Mouse (Mus musculus): ENCODE results near the gene Ano4. TPM values are rescaled to one million over a fixed set of nuclear protein-coding genes. Genes with fewer than 3 reads are reported as not detected.
A peak's percentile ranks its signal among the peaks of the same experiment; 100 is the strongest.

Gene Ano4
- 0.61 and 0.84 TPM in 2 replicates for polyA plus RNA-seq (2016; fragmentation: Nextera tagmentation; extraction: Ambion mirVana)

GRCm38 (mm10) chr10:89344491-89345195 lies at the start of gene Ano4:
TSS of gene Ano4 (minus strand) at chr10:89344762.
- peak; percentile 85 for ATAC-seq (ENCODE audit: insufficient number of reproducible peaks, insufficient read depth, low FRiP score, low TSS enrichment, low read depth)
- Histone ChIP-seq H3K9ac (replicated peaks) (peak within 1 kb of the TSS; percentile 60), H3K27me3 (peaks cover 48% of the 10 kb centered on the region), H3K4me2 (peak within 1 kb of the TSS; percentile 95), H3K27ac (no peak within 1 kb of the TSS), H3K36me3 (no peaks in the 10 kb centered on the region), H3K4me3 (replicated peaks) (peak within 1 kb of the TSS; percentile 56), H3K4me1 (replicated peaks) (no peaks in the 10 kb centered on the region), H3K9me3 (no peaks in the 10 kb centered on the region)
- under 1% methylated on average over 57 of the region's 70 CpGs for WGBS

- Histone ChIP-seq H3K9me3 (no peaks in the 10 kb centered on the region), H3K27ac (no peak overlapping the region), H3K4me2 (no peak overlapping the region), H3K36me3 (no peaks in the 10 kb centered on the region), H3K4me1 (replicated peaks) (peaks cover 4% of the 10 kb centered on the region), H3K9ac (replicated peaks) (no peak overlapping the region), H3K4me3 (replicated peaks) (no peak overlapping the region), H3K27me3 (no peaks in the 10 kb centered on the region)
- ATAC-seq (ENCODE audit: insufficient number of reproducible peaks, insufficient read depth, low FRiP score, low TSS enrichment, low read depth): no peak
- 37% methylated on average over 4 of the region's 4 CpGs for WGBS
Observed at GRCm38 (mm10) chr10:89392687-89393086, 48.1 kb upstream of the Ano4 start.

GRCm38 (mm10) chr10:89391571-89392163 lies 47.1 kb upstream of the Ano4 start:
- H3K9me3 ChIP-seq: no peaks in the 10 kb centered on the region
- no peaks in the 10 kb centered on the region for H3K27me3 ChIP-seq
- H3K4me1 ChIP-seq (replicated peaks): peaks cover 4% of the 10 kb centered on the region
- WGBS: 69% methylated on average over 4 of the region's 4 CpGs
- H3K36me3 ChIP-seq: no peaks in the 10 kb centered on the region
- no peak for ATAC-seq (ENCODE audit: insufficient number of reproducible peaks, insufficient read depth, low FRiP score, low TSS enrichment, low read depth)
- no peak overlapping the region for H3K9ac ChIP-seq (replicated peaks)
- no peak overlapping the region for H3K27ac ChIP-seq
- no peak overlapping the region for H3K4me3 ChIP-seq (replicated peaks)
- no peak overlapping the region for H3K4me2 ChIP-seq

GRCm38 (mm10) chr10:89386461-89386860 lies 41.9 kb upstream of the Ano4 start:
- Histone ChIP-seq H3K4me3 (replicated peaks) (no peak overlapping the region), H3K4me1 (replicated peaks) (no peaks in the 10 kb centered on the region), H3K27me3 (no peaks in the 10 kb centered on the region), H3K36me3 (no peaks in the 10 kb centered on the region), H3K4me2 (no peak overlapping the region), H3K9ac (replicated peaks) (no peak overlapping the region), H3K27ac (no peak overlapping the region), H3K9me3 (no peaks in the 10 kb centered on the region)
- 83% methylated on average over 3 of the region's 3 CpGs for WGBS
- no peak for ATAC-seq (ENCODE audit: insufficient number of reproducible peaks, insufficient read depth, low FRiP score, low TSS enrichment, low read depth)

GRCm38 (mm10) chr10:89383462-89383861 lies 38.9 kb upstream of the Ano4 start:
- H3K4me3 ChIP-seq (replicated peaks): no peak overlapping the region
- H3K27ac ChIP-seq: no peak overlapping the region
- H3K4me1 ChIP-seq (replicated peaks): no peaks in the 10 kb centered on the region
- no peak overlapping the region for H3K4me2 ChIP-seq
- H3K9ac ChIP-seq (replicated peaks): no peak overlapping the region
- WGBS: 4% methylated on average over 5 of the region's 5 CpGs
- no peaks in the 10 kb centered on the region for H3K36me3 ChIP-seq
- H3K9me3 ChIP-seq: no peaks in the 10 kb centered on the region
- no peaks in the 10 kb centered on the region for H3K27me3 ChIP-seq
- ATAC-seq (ENCODE audit: insufficient number of reproducible peaks, insufficient read depth, low FRiP score, low TSS enrichment, low read depth): no peak

- Histone ChIP-seq H3K9ac (replicated peaks) (no peak overlapping the region), H3K4me2 (no peak overlapping the region), H3K4me3 (replicated peaks) (no peak overlapping the region), H3K27me3 (no peaks in the 10 kb centered on the region), H3K27ac (no peak overlapping the region), H3K4me1 (replicated peaks) (no peaks in the 10 kb centered on the region), H3K36me3 (no peaks in the 10 kb centered on the region), H3K9me3 (no peaks in the 10 kb centered on the region)
- 0 out of 2 replicates have a peak, but pooled peaks have one; percentile 15 for ATAC-seq (ENCODE audit: insufficient number of reproducible peaks, insufficient read depth, low FRiP score, low TSS enrichment, low read depth)
- WGBS: 77% methylated on average over 4 of the region's 4 CpGs
Observed at GRCm38 (mm10) chr10:89377750-89378149, 33.2 kb upstream of the Ano4 start.

GRCm38 (mm10) chr10:89370051-89370450 lies 25.5 kb upstream of the Ano4 start:
- no peak for ATAC-seq (ENCODE audit: insufficient number of reproducible peaks, insufficient read depth, low FRiP score, low TSS enrichment, low read depth)
- Histone ChIP-seq H3K4me1 (replicated peaks) (no peaks in the 10 kb centered on the region), H3K4me3 (replicated peaks) (no peak overlapping the region), H3K9ac (replicated peaks) (no peak overlapping the region), H3K4me2 (no peak overlapping the region), H3K27ac (no peak overlapping the region), H3K27me3 (no peaks in the 10 kb centered on the region), H3K9me3 (no peaks in the 10 kb centered on the region), H3K36me3 (no peaks in the 10 kb centered on the region)
- WGBS: 24% methylated on average over 1 of the region's 1 CpGs

- Histone ChIP-seq H3K4me1 (replicated peaks) (no peaks in the 10 kb centered on the region), H3K27me3 (no peaks in the 10 kb centered on the region), H3K9me3 (no peaks in the 10 kb centered on the region), H3K9ac (replicated peaks) (no peak overlapping the region), H3K4me2 (no peak overlapping the region), H3K27ac (no peak overlapping the region), H3K4me3 (replicated peaks) (no peak overlapping the region), H3K36me3 (no peaks in the 10 kb centered on the region)
- no peak for ATAC-seq (ENCODE audit: insufficient number of reproducible peaks, insufficient read depth, low FRiP score, low TSS enrichment, low read depth)
- WGBS: 79% methylated on average over 3 of the region's 3 CpGs
Observed at GRCm38 (mm10) chr10:89358933-89359332, 14.4 kb upstream of the Ano4 start.

- ATAC-seq (ENCODE audit: insufficient number of reproducible peaks, insufficient read depth, low FRiP score, low TSS enrichment, low read depth): no peak
- Histone ChIP-seq H3K9me3 (no peaks in the 10 kb centered on the region), H3K9ac (replicated peaks) (no peak overlapping the region), H3K4me3 (replicated peaks) (no peak overlapping the region), H3K4me1 (replicated peaks) (no peaks in the 10 kb centered on the region), H3K27ac (no peak overlapping the region), H3K27me3 (no peaks in the 10 kb centered on the region), H3K4me2 (no peak overlapping the region), H3K36me3 (no peaks in the 10 kb centered on the region)
- WGBS: 88% methylated on average over 2 of the region's 2 CpGs
Observed at GRCm38 (mm10) chr10:89354639-89355038, 10.1 kb upstream of the Ano4 start.

GRCm38 (mm10) chr10:89351416-89351815 lies 6.9 kb upstream of the Ano4 start:
- no peaks in the 10 kb centered on the region for H3K36me3 ChIP-seq
- no peak for ATAC-seq (ENCODE audit: insufficient number of reproducible peaks, insufficient read depth, low FRiP score, low TSS enrichment, low read depth)
- H3K4me3 ChIP-seq (replicated peaks): no peak overlapping the region
- no peak overlapping the region for H3K9ac ChIP-seq (replicated peaks)
- H3K27ac ChIP-seq: no peak overlapping the region
- peaks cover 8% of the 10 kb centered on the region for H3K27me3 ChIP-seq
- 87% methylated on average over 11 of the region's 11 CpGs for WGBS
- H3K9me3 ChIP-seq: no peaks in the 10 kb centered on the region
- no peaks in the 10 kb centered on the region for H3K4me1 ChIP-seq (replicated peaks)
- H3K4me2 ChIP-seq: no peak overlapping the region

- no peak for ATAC-seq (ENCODE audit: insufficient number of reproducible peaks, insufficient read depth, low FRiP score, low TSS enrichment, low read depth)
- Histone ChIP-seq H3K9me3 (no peaks in the 10 kb centered on the region), H3K27me3 (peaks cover 48% of the 10 kb centered on the region), H3K4me2 (no peak overlapping the region), H3K4me1 (replicated peaks) (no peaks in the 10 kb centered on the region), H3K27ac (no peak overlapping the region), H3K36me3 (no peaks in the 10 kb centered on the region), H3K4me3 (replicated peaks) (no peak overlapping the region), H3K9ac (replicated peaks) (no peak overlapping the region)
- WGBS: 68% methylated on average over 6 of the region's 6 CpGs
Observed at GRCm38 (mm10) chr10:89345606-89346005, 1.0 kb upstream of the Ano4 start.

- Histone ChIP-seq H3K4me2 (peak overlapping the region; percentile 95), H3K27me3 (peaks cover 48% of the 10 kb centered on the region), H3K27ac (no peak overlapping the region), H3K4me3 (replicated peaks) (peak overlapping the region; percentile 56), H3K9ac (replicated peaks) (no peak overlapping the region), H3K36me3 (no peaks in the 10 kb centered on the region), H3K9me3 (no peaks in the 10 kb centered on the region), H3K4me1 (replicated peaks) (no peaks in the 10 kb centered on the region)
- ATAC-seq (ENCODE audit: insufficient number of reproducible peaks, insufficient read depth, low FRiP score, low TSS enrichment, low read depth): 0 out of 2 replicates have a peak, but pooled peaks have one; percentile 3
- 44% methylated on average over 4 of the region's 4 CpGs for WGBS
Observed at GRCm38 (mm10) chr10:89345196-89345533, 603 bp upstream of the Ano4 start.
